In genomic region chr2:11187166-11187565, GRCm38 (mm10) we compare ENCODE assay signal across 1 mouse cellular context.
TF ChIP-seq lines count a peak whose summit lies in the region.

No protein-coding gene starts in this region.

TF ChIP-seq in MEL, 35 proteins besides CTCF, POLR2A, EP300 and RAD21 (continued from another document):
- peak; percentile 35; the same call in 1 of the 2 replicates for TF ChIP-seq TBP (IDR thresholded peaks at IDR 0.05; ENCODE audit: low read depth, low read length)
- TF ChIP-seq GABPA (IDR thresholded peaks at IDR 0.05; ENCODE audit: low read depth, low read length): no peak
- TF ChIP-seq UBTF (IDR thresholded peaks at IDR 0.05; ENCODE audit: borderline replicate concordance, insufficient read depth, low read depth, low read length): no peak
- TF ChIP-seq ELF1 (IDR thresholded peaks at IDR 0.05; ENCODE audit: low read depth, low read length): no peak
- no peak for TF ChIP-seq E2F4 (IDR thresholded peaks at IDR 0.05; ENCODE audit: borderline replicate concordance, low read depth, low read length)
- no peak for TF ChIP-seq TCF12 (IDR thresholded peaks at IDR 0.05; ENCODE audit: low read depth, low read length)
- peak; percentile 65; the same call in 1 of the 2 replicates for TF ChIP-seq MXI1 (IDR thresholded peaks at IDR 0.05; ENCODE audit: low read depth, low read length)
- no peak for TF ChIP-seq POLR2AphosphoS5 (IDR thresholded peaks at IDR 0.05; ENCODE audit: borderline replicate concordance, low read depth, low read length)
- TF ChIP-seq USF1 (IDR thresholded peaks at IDR 0.05; ENCODE audit: low read depth, low read length): peak; percentile 50; the same call in 1 of the 2 replicates
- TF ChIP-seq CHD1 (IDR thresholded peaks at IDR 0.05; ENCODE audit: low read depth, low read length): no peak
- TF ChIP-seq BHLHE40 (IDR thresholded peaks at IDR 0.05; ENCODE audit: borderline replicate concordance, low read depth, low read length): no peak
- no peak for TF ChIP-seq USF2 (IDR thresholded peaks at IDR 0.05; ENCODE audit: borderline replicate concordance in 1 of 2, insufficient read depth in 1 of 2, low read depth in 1 of 2, low read length in 2 of 2)
- TF ChIP-seq MAFK (IDR thresholded peaks at IDR 0.05; ENCODE audit: borderline replicate concordance, low read depth, low read length): no peak
- TF ChIP-seq SIN3A (IDR thresholded peaks at IDR 0.05; ENCODE audit: low read length): no peak; the same call in 1 of the 2 replicates
- TF ChIP-seq TAL1 (IDR thresholded peaks at IDR 0.05; ENCODE audit: low read length): no peak
- no peak for TF ChIP-seq HCFC1 (IDR thresholded peaks at IDR 0.05; ENCODE audit: low read depth, low read length)
- no peak for TF ChIP-seq ZC3H11A (IDR thresholded peaks at IDR 0.05; ENCODE audit: low read depth, low read length)
- no peak for TF ChIP-seq MYB (IDR thresholded peaks at IDR 0.05; ENCODE audit: low read depth, low read length)
- TF ChIP-seq KAT2A (conservative IDR thresholded peaks at IDR 0.05; ENCODE audit: low read depth, low read length): no peak
- no peak for TF ChIP-seq SMC3 (IDR thresholded peaks at IDR 0.05; ENCODE audit: low read depth, low read length)
- TF ChIP-seq ZKSCAN1 (IDR thresholded peaks at IDR 0.05; ENCODE audit: low read depth, low read length): no peak
- peak; percentile 63; the same call in 1 of the 2 replicates for TF ChIP-seq MAZ (IDR thresholded peaks at IDR 0.05; ENCODE audit: low read depth, low read length)
TF ChIP-seq in MEL: peak in this region for 7.
